Mouse (Mus musculus) E14TG2a.4 (cell line): ENCODE measurements around the gene Coa4.
A peak's percentile ranks its signal among the peaks of the same experiment; 100 is the strongest.

ENCODE experiments used
- H3K27me3 ChIP-seq: 2 replicates; pipeline ENCODE4 v1.6.1; 2014; ENCODE audit warnings: low read length, control low read depth; ENCODE audit not compliant: insufficient read depth
- H3K36me3 ChIP-seq: 2 replicates; pipeline ENCODE4 v1.6.1; 2014; ENCODE audit warnings: low read length, control low read depth; ENCODE audit not compliant: insufficient read depth
- H3K4me1 ChIP-seq: replicated peaks from 2 replicates; pipeline ENCODE4 v1.6.1; 2014; ENCODE audit warnings: low read depth, low read length, control low read depth
- H3K4me3 ChIP-seq: replicated peaks from 2 replicates; pipeline ENCODE4 v1.5.1; 2014; ENCODE audit warnings: mild to moderate bottlenecking, low read length
- H3K9me3 ChIP-seq: 2 replicates; pipeline ENCODE4 v1.6.1; 2014; ENCODE audit warnings: low read length, control low read depth
- CTCF ChIP-seq: conservative IDR thresholded peaks from 2 replicates; pipeline ENCODE4 v1.5.1; 2014; ENCODE audit warnings: low read length
- NANOG ChIP-seq: IDR thresholded peaks from 2 replicates; pipeline ENCODE4 v1.6.1; 2014; ENCODE audit warnings: borderline replicate concordance, low read length, mixed read lengths
- POU5F1 ChIP-seq: IDR thresholded peaks from 2 replicates; pipeline ENCODE4 v1.6.1; 2014; ENCODE audit warnings: low read length, borderline replicate concordance

Coa4 gene

DNA sequence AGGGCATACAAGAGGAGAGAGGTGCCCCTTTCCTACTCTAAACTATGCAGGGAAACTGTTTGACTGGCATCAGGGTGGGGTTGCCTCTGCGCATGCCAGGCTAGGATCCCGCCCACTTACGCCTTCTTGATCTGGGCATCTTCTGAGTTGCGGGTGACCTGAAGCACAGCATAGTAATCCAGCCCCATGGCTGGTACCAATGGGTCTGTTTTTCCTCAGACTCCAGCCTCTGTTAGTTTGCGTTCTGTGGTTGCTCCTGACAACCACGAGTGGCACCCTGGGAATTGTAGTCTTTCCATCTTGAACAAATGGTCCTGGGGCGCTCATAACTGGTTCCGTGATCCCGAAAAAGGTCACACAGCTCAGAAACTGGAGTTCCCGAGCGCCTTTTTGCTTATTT lies 22.3 kb upstream of the Coa4 start, which contains the start of gene Dnajb13:
Dnajb13 (minus strand) TSS at position 388 of the 400 bp plus-strand sequence.
- no peaks in the 10 kb centered on the region for H3K36me3 ChIP-seq
- no peaks in the 10 kb centered on the region for H3K9me3 ChIP-seq
- no peak for TF ChIP-seq NANOG
- TF ChIP-seq CTCF: no peak
- TF ChIP-seq POU5F1: no peak
- peaks cover 23% of the 10 kb centered on the region for H3K4me1 ChIP-seq
- H3K27me3 ChIP-seq: peaks cover 3% of the 10 kb centered on the region; the same call in 1 of the 2 replicates
- no peak within 1 kb of the TSS for H3K4me3 ChIP-seq

DNA sequence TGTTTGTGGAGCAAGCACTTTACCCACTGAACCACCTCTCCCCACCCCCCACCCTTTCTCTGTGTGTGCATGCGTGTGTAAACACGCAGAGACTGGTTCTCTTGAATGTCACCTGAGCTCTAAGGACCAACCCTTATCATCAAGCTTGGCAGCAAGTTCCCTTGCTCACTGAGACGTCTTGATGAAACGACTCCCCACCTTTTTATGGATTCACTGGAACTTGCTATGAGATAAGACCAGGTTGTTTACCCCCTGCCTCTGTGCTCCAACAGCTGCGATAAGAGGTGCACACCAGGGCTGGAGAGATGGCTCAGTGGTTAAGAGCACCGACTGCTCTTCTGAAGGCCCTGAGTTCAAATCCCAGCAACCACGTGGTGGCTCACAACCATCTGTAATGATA lies 16.7 kb upstream of the Coa4 start:
- H3K4me3 ChIP-seq: no peak overlapping the region
- H3K4me1 ChIP-seq: peaks cover 4% of the 10 kb centered on the region; the same call in 1 of the 2 replicates
- no peaks in the 10 kb centered on the region for H3K36me3 ChIP-seq
- TF ChIP-seq CTCF (no peak), NANOG (no peak), POU5F1 (no peak)
- peaks cover 9% of the 10 kb centered on the region; the same call in 1 of the 2 replicates for H3K9me3 ChIP-seq
- H3K27me3 ChIP-seq: no peaks in the 10 kb centered on the region

DNA sequence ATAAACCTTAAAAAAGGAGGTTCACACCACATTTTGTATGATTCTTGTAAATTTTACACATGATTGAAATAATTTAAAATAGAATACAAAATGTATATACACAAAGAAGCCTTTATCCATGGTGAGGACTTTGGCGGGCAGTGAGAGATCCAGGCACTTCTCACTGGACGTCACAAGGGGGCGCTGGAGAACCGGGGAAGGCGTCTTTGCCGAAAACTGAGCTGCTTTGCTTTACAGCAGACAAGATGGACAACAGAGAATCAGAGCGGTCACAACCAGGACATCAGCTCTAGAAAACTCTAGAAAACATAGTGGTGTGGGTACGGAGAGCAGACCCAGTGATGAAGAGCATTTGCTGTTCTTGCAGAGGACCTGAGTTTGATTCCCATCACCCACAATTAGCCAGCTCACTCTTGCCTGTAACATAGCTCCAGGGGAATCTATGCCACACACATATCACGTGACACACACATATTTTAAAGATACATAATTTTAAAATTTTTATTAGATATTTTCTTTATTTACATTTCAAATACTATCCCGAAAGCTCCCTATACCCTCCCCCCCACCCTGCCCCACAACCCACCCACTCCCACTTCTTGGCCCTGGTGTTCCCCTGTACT lies 16.1 kb upstream of the Coa4 start:
- Histone ChIP-seq H3K4me3 (no peak overlapping the region), H3K36me3 (no peaks in the 10 kb centered on the region), H3K27me3 (no peaks in the 10 kb centered on the region), H3K9me3 (peaks cover 9% of the 10 kb centered on the region; the same call in 1 of the 2 replicates), H3K4me1 (peaks cover 4% of the 10 kb centered on the region; the same call in 1 of the 2 replicates)
- TF ChIP-seq CTCF: peak; percentile 95
- no peak for TF ChIP-seq POU5F1

DNA sequence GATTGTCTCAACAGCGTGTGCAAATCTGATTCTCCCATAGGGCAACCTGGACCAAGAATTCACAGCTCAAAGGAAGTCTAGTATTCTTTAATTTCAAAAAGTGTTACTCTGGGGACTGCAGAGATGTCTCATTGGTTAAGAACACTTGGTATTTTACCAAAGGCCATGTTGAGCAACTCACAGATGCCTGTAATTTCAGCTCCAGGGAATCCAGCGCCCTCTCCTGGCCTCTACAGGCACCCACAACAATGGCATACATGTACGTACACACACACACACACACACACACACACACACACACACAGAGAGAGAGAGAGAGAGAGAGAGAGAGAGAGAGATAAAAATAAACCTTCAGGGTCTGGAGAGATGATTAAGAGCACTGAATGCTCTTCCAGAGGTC lies 14.6 kb upstream of the Coa4 start:
- TF ChIP-seq POU5F1 (no peak), CTCF (peak; percentile 20; the same call in 1 of the 2 replicates)
- H3K9me3 ChIP-seq: peaks cover 9% of the 10 kb centered on the region; the same call in 1 of the 2 replicates
- H3K36me3 ChIP-seq: no peaks in the 10 kb centered on the region
- no peaks in the 10 kb centered on the region for H3K27me3 ChIP-seq
- H3K4me3 ChIP-seq: no peak overlapping the region
- H3K4me1 ChIP-seq: peaks cover 4% of the 10 kb centered on the region; the same call in 1 of the 2 replicates

DNA sequence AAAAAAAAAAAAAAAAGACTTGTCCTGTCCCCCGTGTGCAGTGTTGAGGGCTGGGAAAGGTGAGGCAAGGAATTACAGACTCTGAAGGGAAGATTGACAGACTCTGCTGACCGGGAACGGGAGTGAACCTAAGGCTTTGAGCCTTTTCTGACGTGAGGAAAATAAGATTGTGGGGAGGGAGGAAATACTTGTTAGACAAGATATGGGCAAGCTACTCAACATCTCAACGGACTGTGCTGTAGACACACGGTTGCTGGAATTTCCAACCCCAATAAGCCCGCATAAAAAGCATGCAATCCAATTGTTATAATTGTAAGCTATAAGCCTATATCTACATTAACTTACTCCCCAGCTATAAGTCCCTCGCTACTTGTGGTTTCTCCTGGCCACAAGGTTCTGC lies 12.2 kb upstream of the Coa4 start:
- no peak for TF ChIP-seq POU5F1
- TF ChIP-seq CTCF: no peak
- no peak overlapping the region for H3K4me3 ChIP-seq
- peaks cover 9% of the 10 kb centered on the region; the same call in 1 of the 2 replicates for H3K9me3 ChIP-seq
- peaks cover 4% of the 10 kb centered on the region; the same call in 1 of the 2 replicates for H3K4me1 ChIP-seq
- H3K36me3 ChIP-seq: no peaks in the 10 kb centered on the region
- H3K27me3 ChIP-seq: no peaks in the 10 kb centered on the region

DNA sequence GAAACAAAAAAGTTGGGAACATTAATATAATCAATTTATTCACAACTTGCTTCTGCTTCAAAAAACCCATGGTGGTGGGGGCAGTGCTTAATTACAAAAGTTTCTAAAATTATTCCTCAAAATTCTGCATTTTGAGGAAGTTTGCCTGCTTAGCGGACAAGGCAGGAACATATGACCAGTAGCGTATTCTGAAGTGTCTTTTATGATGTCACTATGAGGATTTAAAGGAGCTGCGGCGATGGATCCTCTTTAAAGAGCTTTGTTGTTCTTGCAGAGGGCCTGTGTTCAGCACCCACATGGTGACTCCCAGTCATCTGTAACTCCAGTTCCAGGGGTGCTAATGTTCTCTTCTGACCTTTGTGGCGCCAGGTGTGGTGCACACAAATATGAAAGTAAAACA lies 6.1 kb upstream of the Coa4 start:
- Histone ChIP-seq H3K36me3 (0 out of 2 replicates have a peak, but pooled peaks cover 3% of the 10 kb centered on the region), H3K4me3 (no peak overlapping the region), H3K9me3 (no peaks in the 10 kb centered on the region), H3K4me1 (peaks cover 38% of the 10 kb centered on the region), H3K27me3 (no peaks in the 10 kb centered on the region)
- no peak for TF ChIP-seq POU5F1
- no peak for TF ChIP-seq CTCF
- no peak for TF ChIP-seq NANOG

DNA sequence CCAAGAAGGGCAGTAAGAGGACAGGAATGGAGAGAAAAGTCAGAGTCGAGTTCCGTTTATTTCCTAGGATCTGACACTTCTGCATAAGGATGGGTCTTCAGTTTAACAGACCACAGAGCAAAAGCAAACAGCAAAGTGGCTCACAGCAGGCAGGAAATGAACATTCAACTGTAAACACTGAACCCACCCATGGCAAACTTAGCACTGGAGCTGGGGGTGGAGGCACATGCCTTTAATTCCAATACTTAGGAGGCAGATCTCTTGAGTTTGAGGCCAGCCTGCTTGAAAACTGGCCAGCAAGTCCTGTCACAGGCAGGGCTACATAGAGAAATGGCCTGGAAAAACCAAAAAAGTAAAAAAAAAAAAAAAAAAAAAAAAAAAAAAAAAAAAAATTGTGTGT lies 3.4 kb upstream of the Coa4 start:
- TF ChIP-seq NANOG (peak; percentile 75), POU5F1 (no peak)

DNA sequence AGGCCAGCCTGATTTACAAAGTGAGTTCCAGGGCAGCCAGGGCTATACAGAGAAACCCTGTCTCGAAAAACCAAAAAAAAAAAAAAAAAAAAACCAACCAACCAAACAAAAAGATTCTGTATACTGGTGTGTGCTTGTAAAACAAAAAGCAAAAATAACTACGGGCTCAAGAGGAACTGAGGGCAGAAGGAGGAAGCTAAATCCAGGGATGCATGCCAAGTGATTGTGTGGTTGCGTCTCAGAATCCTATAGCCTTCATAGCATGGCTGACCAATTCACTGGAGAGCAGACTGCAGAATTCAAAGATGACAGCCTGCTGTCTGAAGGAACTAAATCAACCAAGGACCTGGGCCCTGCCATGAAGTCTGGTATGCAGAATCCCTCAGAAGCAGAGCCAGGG lies 2.7 kb upstream of the Coa4 start:
- Histone ChIP-seq H3K27me3 (no peaks in the 10 kb centered on the region), H3K4me3 (no peak overlapping the region), H3K9me3 (no peaks in the 10 kb centered on the region), H3K4me1 (peaks cover 55% of the 10 kb centered on the region), H3K36me3 (peaks cover 8% of the 10 kb centered on the region)
- TF ChIP-seq POU5F1: no peak
- no peak for TF ChIP-seq NANOG
- TF ChIP-seq CTCF: no peak

More for the DNA sequence above, 3.4 kb upstream of the Coa4 start:
- Histone ChIP-seq H3K4me3 (peak overlapping the region; percentile 39), H3K36me3 (0 out of 2 replicates have a peak, but pooled peaks cover 3% of the 10 kb centered on the region), H3K27me3 (no peaks in the 10 kb centered on the region), H3K4me1 (peaks cover 51% of the 10 kb centered on the region), H3K9me3 (no peaks in the 10 kb centered on the region)

DNA sequence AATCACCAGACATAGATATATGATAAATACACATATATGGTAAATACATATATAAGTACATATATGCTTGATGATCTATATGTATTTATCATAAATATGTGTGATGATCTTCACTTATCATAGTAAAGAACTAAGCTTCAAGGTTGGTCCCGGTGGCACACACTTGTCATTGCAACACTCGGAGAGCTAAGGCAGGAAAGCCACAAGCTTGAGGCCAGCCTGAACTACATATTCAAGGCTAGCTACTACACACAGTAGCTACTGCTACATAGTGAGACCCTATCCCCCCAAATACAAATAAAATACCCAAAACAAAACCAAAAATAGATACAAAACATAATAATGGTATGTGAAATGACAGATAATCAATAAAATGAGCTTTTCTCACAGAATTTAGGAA lies 1.0 kb upstream of the Coa4 start:
- Histone ChIP-seq H3K36me3 (peaks cover 22% of the 10 kb centered on the region), H3K4me3 (peak overlapping the region; percentile 82), H3K9me3 (no peaks in the 10 kb centered on the region), H3K27me3 (no peaks in the 10 kb centered on the region), H3K4me1 (peaks cover 55% of the 10 kb centered on the region)
- TF ChIP-seq NANOG (no peak), POU5F1 (no peak), CTCF (no peak)
